Mouse (Mus musculus): Measurements from ENCODE around the gene Retreg1. TPM values are rescaled to one million over a fixed set of nuclear protein-coding genes. Genes with fewer than 3 reads are reported as not detected.

Gene Retreg1
- polyA plus RNA-seq, 1 experiment from 2014 or later, result 37.0 TPM

GRCm38 (mm10) chr15:25882002-25882401 lies 39.0 kb downstream of the Retreg1 start:
- no peak for ATAC-seq (replicated peaks; ENCODE audit: low FRiP score, low read depth)
- Histone ChIP-seq H3K4me3 (replicated peaks; ENCODE audit: low read depth, low read length) (no peak overlapping the region), H3K27ac (no peak overlapping the region), H3K4me1 (replicated peaks; ENCODE audit: insufficient read depth, low read length) (peaks cover 12% of the 10 kb centered on the region), H3K9me3 (replicated peaks; ENCODE audit: low read length) (no peaks in the 10 kb centered on the region), H3K27me3 (ENCODE audit: insufficient read depth, low read length) (no peaks in the 10 kb centered on the region), H3K4me2 (ENCODE audit: low read length) (no peak overlapping the region), H3K36me3 (ENCODE audit: insufficient read depth, low read length) (no peaks in the 10 kb centered on the region), H3K9ac (ENCODE audit: low read depth, low read length) (no peak overlapping the region)
- no peak for TF ChIP-seq CTCF (IDR thresholded peaks at IDR 0.05; ENCODE audit: low read depth)
- 72% methylated on average over 4 of the region's 4 CpGs for WGBS
- no peak for DNase-seq (ENCODE audit: low spot score)

- no peaks in the 10 kb centered on the region for H3K36me3 ChIP-seq (ENCODE audit: insufficient read depth, low read length)
- ATAC-seq (replicated peaks; ENCODE audit: low FRiP score, low read depth), result no peak
- no peak overlapping the region for H3K27ac ChIP-seq
- DNase-seq (ENCODE audit: low spot score), result no peak
- H3K9me3 ChIP-seq (replicated peaks; ENCODE audit: low read length), result no peaks in the 10 kb centered on the region
- no peak overlapping the region for H3K4me3 ChIP-seq (replicated peaks; ENCODE audit: low read depth, low read length)
- TF ChIP-seq CTCF (IDR thresholded peaks at IDR 0.05; ENCODE audit: low read depth), result no peak
- H3K4me2 ChIP-seq (ENCODE audit: low read length), result no peak overlapping the region
- H3K4me1 ChIP-seq (replicated peaks; ENCODE audit: insufficient read depth, low read length), result no peaks in the 10 kb centered on the region; the same call in 1 of the 2 replicates
- H3K9ac ChIP-seq (ENCODE audit: low read depth, low read length), result no peak overlapping the region
- 81% methylated on average over 14 of the region's 14 CpGs for whole genome bisulfite sequencing
- no peaks in the 10 kb centered on the region for H3K27me3 ChIP-seq (ENCODE audit: insufficient read depth, low read length)
Observed at GRCm38 (mm10) chr15:25884416-25884958, 41.5 kb downstream of the Retreg1 start.

GRCm38 (mm10) chr15:25886581-25887011 lies 43.6 kb downstream of the Retreg1 start:
- Histone ChIP-seq H3K4me2 (ENCODE audit: low read length) (no peak overlapping the region), H3K27me3 (ENCODE audit: insufficient read depth, low read length) (no peaks in the 10 kb centered on the region), H3K4me3 (replicated peaks; ENCODE audit: low read depth, low read length) (no peak overlapping the region), H3K36me3 (ENCODE audit: insufficient read depth, low read length) (no peaks in the 10 kb centered on the region), H3K27ac (peak overlapping the region; percentile 22; the same call in 1 of the 2 replicates), H3K9ac (ENCODE audit: low read depth, low read length) (no peak overlapping the region), H3K4me1 (replicated peaks; ENCODE audit: insufficient read depth, low read length) (no peaks in the 10 kb centered on the region; the same call in 1 of the 2 replicates), H3K9me3 (replicated peaks; ENCODE audit: low read length) (no peaks in the 10 kb centered on the region)
- TF ChIP-seq CTCF (IDR thresholded peaks at IDR 0.05; ENCODE audit: low read depth), result no peak
- DNase-seq (ENCODE audit: low spot score), result no peak
- ATAC-seq (replicated peaks; ENCODE audit: low FRiP score, low read depth), result no peak
- 66% methylated on average over 6 of the region's 6 CpGs for WGBS

- no peaks in the 10 kb centered on the region for H3K27me3 ChIP-seq (ENCODE audit: insufficient read depth, low read length)
- no peak overlapping the region for H3K4me2 ChIP-seq (ENCODE audit: low read length)
- DNase-seq (ENCODE audit: low spot score) (peak; percentile 31), ATAC-seq (replicated peaks; ENCODE audit: low FRiP score, low read depth) (peak; percentile 88)
- H3K27ac ChIP-seq, result peak overlapping the region; percentile 62
- H3K9me3 ChIP-seq (replicated peaks; ENCODE audit: low read length), result no peaks in the 10 kb centered on the region
- H3K9ac ChIP-seq (ENCODE audit: low read depth, low read length), result no peak overlapping the region
- no peaks in the 10 kb centered on the region; the same call in 1 of the 2 replicates for H3K4me1 ChIP-seq (replicated peaks; ENCODE audit: insufficient read depth, low read length)
- H3K36me3 ChIP-seq (ENCODE audit: insufficient read depth, low read length), result no peaks in the 10 kb centered on the region
- H3K4me3 ChIP-seq (replicated peaks; ENCODE audit: low read depth, low read length), result no peak overlapping the region
- WGBS, result 63% methylated on average over 5 of the region's 5 CpGs
- TF ChIP-seq CTCF (IDR thresholded peaks at IDR 0.05; ENCODE audit: low read depth), result no peak
Observed at GRCm38 (mm10) chr15:25889927-25890326, 46.9 kb downstream of the Retreg1 start.

- Histone ChIP-seq H3K4me1 (replicated peaks; ENCODE audit: insufficient read depth, low read length) (no peaks in the 10 kb centered on the region; the same call in 1 of the 2 replicates), H3K9ac (ENCODE audit: low read depth, low read length) (no peak overlapping the region), H3K4me3 (replicated peaks; ENCODE audit: low read depth, low read length) (no peak overlapping the region), H3K9me3 (replicated peaks; ENCODE audit: low read length) (no peaks in the 10 kb centered on the region), H3K27ac (peak overlapping the region; percentile 62; the same call in 1 of the 2 replicates), H3K36me3 (ENCODE audit: insufficient read depth, low read length) (no peaks in the 10 kb centered on the region), H3K27me3 (ENCODE audit: insufficient read depth, low read length) (no peaks in the 10 kb centered on the region), H3K4me2 (ENCODE audit: low read length) (no peak overlapping the region)
- TF ChIP-seq CTCF (IDR thresholded peaks at IDR 0.05; ENCODE audit: low read depth), result no peak
- DNase-seq (ENCODE audit: low spot score) (no peak), ATAC-seq (replicated peaks; ENCODE audit: low FRiP score, low read depth) (no peak)
- 73% methylated on average over 11 of the region's 11 CpGs for WGBS
Observed at GRCm38 (mm10) chr15:25891556-25891955, 48.6 kb downstream of the Retreg1 start.

GRCm38 (mm10) chr15:25893327-25893726 lies 50.3 kb downstream of the Retreg1 start:
- Histone ChIP-seq H3K36me3 (ENCODE audit: insufficient read depth, low read length) (no peaks in the 10 kb centered on the region), H3K27ac (no peak overlapping the region), H3K27me3 (ENCODE audit: insufficient read depth, low read length) (no peaks in the 10 kb centered on the region), H3K9ac (ENCODE audit: low read depth, low read length) (no peak overlapping the region), H3K4me2 (ENCODE audit: low read length) (no peak overlapping the region), H3K4me3 (replicated peaks; ENCODE audit: low read depth, low read length) (no peak overlapping the region), H3K4me1 (replicated peaks; ENCODE audit: insufficient read depth, low read length) (no peaks in the 10 kb centered on the region; the same call in 1 of the 2 replicates), H3K9me3 (replicated peaks; ENCODE audit: low read length) (no peaks in the 10 kb centered on the region)
- WGBS, result 24% methylated on average over 2 of the region's 2 CpGs
- TF ChIP-seq CTCF (IDR thresholded peaks at IDR 0.05; ENCODE audit: low read depth), result no peak
- ATAC-seq (replicated peaks; ENCODE audit: low FRiP score, low read depth) (no peak), DNase-seq (ENCODE audit: low spot score) (peak; percentile 44)

GRCm38 (mm10) chr15:25896783-25897182 lies 53.8 kb downstream of the Retreg1 start:
- Histone ChIP-seq H3K9me3 (replicated peaks; ENCODE audit: low read length) (no peaks in the 10 kb centered on the region), H3K4me3 (replicated peaks; ENCODE audit: low read depth, low read length) (no peak overlapping the region), H3K4me2 (ENCODE audit: low read length) (no peak overlapping the region), H3K27ac (no peak overlapping the region), H3K9ac (ENCODE audit: low read depth, low read length) (no peak overlapping the region), H3K4me1 (replicated peaks; ENCODE audit: insufficient read depth, low read length) (no peaks in the 10 kb centered on the region), H3K27me3 (ENCODE audit: insufficient read depth, low read length) (no peaks in the 10 kb centered on the region), H3K36me3 (ENCODE audit: insufficient read depth, low read length) (no peaks in the 10 kb centered on the region)
- ATAC-seq (replicated peaks; ENCODE audit: low FRiP score, low read depth), result no peak
- DNase-seq (ENCODE audit: low spot score), result no peak
- TF ChIP-seq CTCF (IDR thresholded peaks at IDR 0.05; ENCODE audit: low read depth), result no peak
- WGBS, result 86% methylated on average over 4 of the region's 4 CpGs
